Mouse (Mus musculus): ENCODE measurements around the gene Pcnx2.

Pcnx2 gene

GRCm38 (mm10) chr8:125897868-125898788 is at the start of gene Pcnx2:
Gene Pcnx2 (minus strand): TSS chr8:125898317.
- 5% methylated on average over 44 of the region's 44 CpGs for WGBS

GRCm38 (mm10) chr8:125944511-125944910 is 46.4 kb upstream of the Pcnx2 start:
- WGBS: 85% methylated on average over 4 of the region's 4 CpGs

GRCm38 (mm10) chr8:125935649-125936048 is 37.5 kb upstream of the Pcnx2 start:
- WGBS: 42% methylated on average over 9 of the region's 9 CpGs

- 65% methylated on average over 6 of the region's 6 CpGs for WGBS
These were observed 33.7 kb upstream of the Pcnx2 start for GRCm38 (mm10) chr8:125931822-125932221.

- 89% methylated on average over 11 of the region's 11 CpGs for WGBS
These were observed 32.3 kb upstream of the Pcnx2 start for GRCm38 (mm10) chr8:125930276-125931046.

- WGBS: 90% methylated on average over 4 of the region's 4 CpGs
These were observed 28.5 kb upstream of the Pcnx2 start for GRCm38 (mm10) chr8:125926636-125927035.

- WGBS: 84% methylated on average over 3 of the region's 3 CpGs
These were observed 24.2 kb upstream of the Pcnx2 start for GRCm38 (mm10) chr8:125922333-125922732.

- 72% methylated on average over 9 of the region's 9 CpGs for WGBS
These were observed 22.6 kb upstream of the Pcnx2 start for GRCm38 (mm10) chr8:125920761-125921160.

- WGBS: 78% methylated on average over 10 of the region's 10 CpGs
These were observed 22.2 kb upstream of the Pcnx2 start for GRCm38 (mm10) chr8:125920281-125920680.

- 86% methylated on average over 8 of the region's 8 CpGs for WGBS
These were observed 21.4 kb upstream of the Pcnx2 start for GRCm38 (mm10) chr8:125919560-125919959.

- 95% methylated on average over 2 of the region's 2 CpGs for WGBS
These were observed 20.6 kb upstream of the Pcnx2 start for GRCm38 (mm10) chr8:125918719-125919118.

GRCm38 (mm10) chr8:125917013-125917412 is 18.9 kb upstream of the Pcnx2 start:
- WGBS: 74% methylated on average over 10 of the region's 10 CpGs

- 81% methylated on average over 9 of the region's 9 CpGs for WGBS
These were observed 16.3 kb upstream of the Pcnx2 start for GRCm38 (mm10) chr8:125914386-125914785.

GRCm38 (mm10) chr8:125913206-125913605 is 15.1 kb upstream of the Pcnx2 start:
- WGBS: 88% methylated on average over 4 of the region's 4 CpGs

GRCm38 (mm10) chr8:125911229-125911580 is 13.1 kb upstream of the Pcnx2 start:
- 3% methylated on average over 31 of the region's 31 CpGs for WGBS

- WGBS: 1% methylated on average over 93 of the region's 93 CpGs
These were observed 12.5 kb upstream of the Pcnx2 start, which contains the start of gene Map3k21 for GRCm38 (mm10) chr8:125910365-125911228. Gene Map3k21 (plus strand): TSS chr8:125910450.

- WGBS: 10% methylated on average over 30 of the region's 30 CpGs
These were observed 11.7 kb upstream of the Pcnx2 start for GRCm38 (mm10) chr8:125909661-125910364.

GRCm38 (mm10) chr8:125907311-125907710 is 9.2 kb upstream of the Pcnx2 start:
- WGBS: 80% methylated on average over 2 of the region's 2 CpGs

GRCm38 (mm10) chr8:125905341-125905740 is 7.2 kb upstream of the Pcnx2 start:
- WGBS: 83% methylated on average over 2 of the region's 2 CpGs

GRCm38 (mm10) chr8:125902521-125902920 is 4.4 kb upstream of the Pcnx2 start:
- 51% methylated on average over 3 of the region's 3 CpGs for WGBS

- WGBS: 28% methylated on average over 2 of the region's 2 CpGs
These were observed 3.0 kb upstream of the Pcnx2 start for GRCm38 (mm10) chr8:125901167-125901566.
